9 mouse cellular contexts compared by ENCODE assay signal in the genomic region with DNA sequence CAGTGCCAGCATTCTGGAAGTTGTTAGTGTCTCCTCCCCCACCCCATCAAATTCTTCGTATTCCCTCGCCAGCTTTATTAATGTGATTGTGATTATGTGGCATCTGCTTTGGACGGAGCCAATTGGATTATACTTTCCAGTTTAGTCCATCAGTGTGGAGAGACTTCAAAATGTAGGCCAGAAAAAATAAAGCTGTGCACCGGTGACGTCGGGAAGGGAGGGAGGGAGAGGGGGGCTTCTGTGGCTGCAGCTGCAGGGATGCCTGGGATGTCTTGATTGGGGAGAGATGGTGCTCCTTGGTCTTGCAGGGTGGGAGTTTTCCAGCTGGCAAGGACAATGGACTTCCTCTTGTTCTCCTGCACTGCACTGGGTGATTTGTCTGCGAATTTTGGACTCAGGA.
DNase-seq lines count a peak whose midpoint lies in the region; ATAC-seq and TF ChIP-seq lines count a peak whose summit lies in the region.
"Had no signal": no experiment of that assay in that cellular context is flagged by ENCODE, and none has a peak within 500 bp of the region (broad histone marks: within the 10 kb centered on the region; RNA-seq: fewer than 3 reads in every experiment).

No protein-coding gene starts in this region.

- no peak for TF ChIP-seq CTCF in lung, embryonic 14.5 days (IDR thresholded peaks at IDR 0.05; ENCODE audit: low read depth)
- no peak for TF ChIP-seq CTCF in lung, adult 2 months (IDR thresholded peaks at IDR 0.05; ENCODE audit: insufficient read depth, low read length)

- peak overlapping the region; percentile 38 for H3K4me2 ChIP-seq in lung, embryonic 14.5 days
- H3K4me2 ChIP-seq in heart, embryonic 13.5 days: 0 out of 2 replicates have a peak overlapping the region, but pooled peaks have one; percentile 4

- no peaks in the 10 kb centered on the region for H3K9me3 ChIP-seq in lung, embryonic 14.5 days (ENCODE audit: low read depth, low read length)
- no peaks in the 10 kb centered on the region for H3K9me3 ChIP-seq in heart, embryonic 13.5 days

- peak; percentile 53 for DNase-seq in lung, embryonic 14.5 days
- no peak for DNase-seq in lung, adult 2 months
- peak; percentile 23 to 58 for DNase-seq in kidney, postnatal 25 days
- DNase-seq in retina, adult 2 months (ENCODE audit: low read depth, low spot score): peak; percentile 8
- no peak for DNase-seq in spleen, postnatal 10 days (ENCODE audit: low spot score in 2 of 2)
- no peak for DNase-seq in urinary bladder, adult 2 months (ENCODE audit: low spot score)
- no peak for DNase-seq in c-Kit-positive CD71-positive TER-119-positive erythroid progenitor cells, embryonic 14.5 days (ENCODE audit: low spot score)

- no peaks in the 10 kb centered on the region for H3K27me3 ChIP-seq in lung, embryonic 14.5 days (ENCODE audit: insufficient read depth, low read length)
- no peaks in the 10 kb centered on the region for H3K27me3 ChIP-seq in heart, embryonic 13.5 days (replicated peaks)

- H3K4me3 ChIP-seq in lung, embryonic 14.5 days (ENCODE audit: low read depth, low read length): no peak overlapping the region
- H3K4me3 ChIP-seq in lung, adult 2 months (replicated peaks; ENCODE audit: extremely low read depth, low read depth, low read length): no peak overlapping the region
- H3K4me3 ChIP-seq in heart, embryonic 13.5 days: no peak overlapping the region

- WGBS in lung, embryonic 14.5 days: 36% methylated on average over 7 of the region's 7 CpGs
- 41% methylated on average over 7 of the region's 7 CpGs for WGBS in lung, adult 2 months
- 42% methylated on average over 7 of the region's 7 CpGs for WGBS in heart, embryonic 13.5 days

- TF ChIP-seq POLR2A in lung, adult 2 months (IDR thresholded peaks at IDR 0.05; ENCODE audit: borderline replicate concordance, extremely low read depth, low read depth, low read length): no peak

- H3K27ac ChIP-seq in lung, embryonic 14.5 days (ENCODE audit: low read depth): 0 out of 2 replicates have a peak overlapping the region, but pooled peaks have one; percentile 28
- H3K27ac ChIP-seq in heart, embryonic 13.5 days (replicated peaks): no peak overlapping the region

- ATAC-seq in lung, embryonic 14.5 days (ENCODE audit: insufficient read depth): peak; percentile 74
- no peak for ATAC-seq in heart, embryonic 13.5 days (ENCODE audit: extremely low read depth, insufficient number of reproducible peaks, low FRiP score, low TSS enrichment)
- ATAC-seq: Patski had no signal

- no peaks in the 10 kb centered on the region for H3K36me3 ChIP-seq in lung, embryonic 14.5 days (ENCODE audit: insufficient read depth)
- no peaks in the 10 kb centered on the region for H3K36me3 ChIP-seq in heart, embryonic 13.5 days

- 0 out of 2 replicates have a peak, but pooled peaks cover 3% of the 10 kb centered on the region for H3K4me1 ChIP-seq in lung, embryonic 14.5 days (ENCODE audit: insufficient read depth)
- H3K4me1 ChIP-seq in lung, adult 2 months (ENCODE audit: control insufficient read depth, insufficient read depth, low read length): no peaks in the 10 kb centered on the region
- peaks cover 13% of the 10 kb centered on the region for H3K4me1 ChIP-seq in heart, embryonic 13.5 days

- no peak overlapping the region for H3K9ac ChIP-seq in lung, embryonic 14.5 days
- no peak overlapping the region for H3K9ac ChIP-seq in heart, embryonic 13.5 days

Comparison
In these comparisons a context has a peak if more than half of its experiments do, and no peak if none do; other contexts are left out.
1. DNase-seq: peak in lung, embryonic 14.5 days (single experiment), kidney, postnatal 25 days (2 of 2) and retina, adult 2 months (single experiment); none in lung, adult 2 months (single experiment), spleen, postnatal 10 days (0 of 2), urinary bladder, adult 2 months (single experiment) and c-Kit-positive CD71-positive TER-119-positive erythroid progenitor cells, embryonic 14.5 days (single experiment).